Mouse (Mus musculus) forebrain, postnatal 0 days (tissue): ENCODE measurements around the gene Ift27. TPM values are rescaled to one million over a fixed set of nuclear protein-coding genes. Genes with fewer than 3 reads are reported as not detected.

ENCODE experiments used
- ATAC-seq: fragments of 200-750 bp; cut with Nextera tagmentation; 2 replicates; pipeline ENCODE4 v1.8.0; 2017; ENCODE audit warnings: mild to moderate bottlenecking, moderate library complexity
- DNase-seq: peaks from one replicate; pipeline ENCODE4 v3.0.0-alpha.2; 2015
- H3K27ac ChIP-seq: fragments of 300-500 bp; sonication (generic); 2 replicates; pipeline ENCODE4 v1.5.1; 2014; ENCODE audit warnings: low read depth, mild to moderate bottlenecking, antibody characterized with exemption, low read length, moderate library complexity, mixed read lengths
- H3K27me3 ChIP-seq: fragments of 300-500 bp; sonication (generic); 2 replicates; pipeline ENCODE4 v1.6.1; 2014; ENCODE audit warnings: mild to moderate bottlenecking, low read length, mixed read lengths; ENCODE audit not compliant: insufficient read depth
- H3K36me3 ChIP-seq: fragments of 300-500 bp; sonication (generic); 2 replicates; pipeline ENCODE4 v1.6.1; 2014; ENCODE audit warnings: mild to moderate bottlenecking, moderate library complexity; ENCODE audit not compliant: insufficient read depth
- H3K4me1 ChIP-seq: fragments of 300-500 bp; sonication (generic); 2 replicates; pipeline ENCODE4 v1.6.1; 2014; ENCODE audit warnings: antibody characterized with exemption; ENCODE audit not compliant: insufficient read depth
- H3K4me2 ChIP-seq: fragments of 300-500 bp; sonication (generic); 2 replicates; pipeline ENCODE4 v1.6.1; 2014; ENCODE audit warnings: low read depth, mild to moderate bottlenecking, moderate library complexity
- H3K4me3 ChIP-seq: fragments of 300-500 bp; sonication (generic); 2 replicates; pipeline ENCODE4 v1.5.1; 2014; ENCODE audit warnings: low read depth, low read length, mixed read lengths
- H3K9ac ChIP-seq: fragments of 300-500 bp; sonication (generic); 2 replicates; pipeline ENCODE4 v1.6.1; 2014; ENCODE audit warnings: mild to moderate bottlenecking
- H3K9me3 ChIP-seq: fragments of 300-500 bp; sonication (generic); 2 replicates; pipeline ENCODE4 v1.6.1; 2016; ENCODE audit warnings: low read length
- CTCF ChIP-seq: sonication (generic); IDR thresholded peaks from 2 replicates; pipeline ENCODE4 v1.5.1; 2016; ENCODE audit warnings: antibody characterized with exemption, control low read depth, low read depth
- WGBS: fragments of 180-500 bp; shearing (Covaris S2); extraction: QIAGEN DNeasy Blood & Tissue Kit; methylation state at CpG from one replicate; pipeline ENCODE4 v1.1.7; 2014; 5-methylcytosine and 5-hydroxymethylcytosine counted together
- polyA plus RNA-seq: library from polyadenylated mRNA; unstranded; fragments of >200 nt; fragmentation: Nextera tagmentation; extraction: Ambion mirVana; gene quantifications from 2 replicates; pipeline ENCODE4 v1.2.1, GENCODE M21; 2015
- total RNA-seq: library from RNA; depleted of rRNA; stranded (reverse); fragments of >200 nt; gene quantifications from 2 replicates; pipeline ENCODE4 v1.2.3, GENCODE M21; 2014

Ift27 gene
- total and polyA plus RNA-seq, 2 experiments from 2014 or later = 43.1 to 134 TPM

DNA sequence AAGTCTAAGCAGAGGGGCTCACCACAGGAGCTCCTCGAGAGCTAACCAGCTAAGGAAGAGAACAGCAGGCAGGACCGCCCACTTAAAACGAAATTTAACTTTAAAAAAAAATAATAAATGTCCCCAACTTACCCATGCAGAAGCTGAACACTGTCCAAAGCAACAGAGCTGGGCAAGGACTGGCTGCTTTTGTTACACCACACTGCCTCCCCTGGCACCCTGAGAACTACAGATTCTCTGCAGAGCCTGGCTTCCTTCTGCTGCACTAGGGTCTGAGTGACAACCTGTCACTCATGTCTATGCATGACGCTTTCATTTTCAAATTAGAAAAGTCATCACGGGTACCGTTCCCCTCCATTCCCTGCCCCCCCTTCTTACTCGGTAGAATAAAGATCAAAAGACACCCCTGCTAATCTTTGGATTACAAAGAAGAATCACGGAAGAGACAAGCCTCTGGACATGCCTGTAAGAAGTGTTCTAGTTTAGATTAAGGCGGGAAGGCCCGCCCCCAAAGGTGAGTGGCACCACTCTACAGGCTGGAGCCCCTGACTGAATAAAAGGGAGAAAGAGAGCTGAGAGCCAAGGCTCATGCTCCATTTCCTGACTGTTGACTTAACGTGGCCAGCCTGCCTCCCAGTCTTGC is 1.5 kb downstream of the Ift27 start:
- 0 out of 2 replicates have a peak overlapping the region, but pooled peaks have one; percentile 21 for H3K27ac ChIP-seq
- H3K27me3 ChIP-seq = no peaks in the 10 kb centered on the region
- WGBS = 61% methylated on average over 11 of the region's 11 CpGs
- DNase-seq (peak; percentile 62), ATAC-seq (no peak)
- peak; percentile 52 for TF ChIP-seq CTCF
- H3K4me3 ChIP-seq = no peak overlapping the region
- H3K4me1 ChIP-seq = peaks cover 17% of the 10 kb centered on the region
- no peak overlapping the region for H3K9ac ChIP-seq
- peak overlapping the region; percentile 96 for H3K4me2 ChIP-seq
- no peaks in the 10 kb centered on the region; the same call in 1 of the 2 replicates for H3K36me3 ChIP-seq
- H3K9me3 ChIP-seq = no peaks in the 10 kb centered on the region

DNA sequence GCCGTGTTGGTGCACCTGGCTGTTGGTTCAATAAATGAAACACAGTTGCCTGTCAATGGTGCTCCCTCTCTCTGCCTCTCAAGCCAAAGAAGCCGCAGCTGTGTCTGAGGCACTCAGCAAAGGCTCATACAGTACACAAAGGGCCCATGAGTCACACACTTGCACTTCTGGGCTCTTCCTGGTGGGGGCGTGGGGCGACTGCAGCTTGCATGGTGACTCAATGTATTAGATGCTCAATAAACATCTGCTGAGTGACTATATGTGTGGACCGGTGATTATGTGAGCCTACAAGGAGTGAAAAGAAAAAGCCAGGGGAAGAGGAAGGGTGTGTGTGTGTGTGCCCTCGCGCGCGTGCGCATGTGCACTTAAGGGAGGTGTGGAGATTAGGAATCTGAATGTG is 2.3 kb downstream of the Ift27 start:
- no peak overlapping the region for H3K9ac ChIP-seq
- H3K27ac ChIP-seq = no peak overlapping the region
- ATAC-seq (no peak), DNase-seq (no peak)
- TF ChIP-seq CTCF = 0 out of 2 replicates have a peak, but pooled peaks have one; percentile 30
- H3K9me3 ChIP-seq = no peaks in the 10 kb centered on the region
- H3K4me1 ChIP-seq = peaks cover 17% of the 10 kb centered on the region
- no peaks in the 10 kb centered on the region; the same call in 1 of the 2 replicates for H3K36me3 ChIP-seq
- WGBS = 84% methylated on average over 10 of the region's 10 CpGs
- no peaks in the 10 kb centered on the region for H3K27me3 ChIP-seq
- no peak overlapping the region for H3K4me3 ChIP-seq
- H3K4me2 ChIP-seq = 0 out of 2 replicates have a peak overlapping the region, but pooled peaks have one; percentile 96

DNA sequence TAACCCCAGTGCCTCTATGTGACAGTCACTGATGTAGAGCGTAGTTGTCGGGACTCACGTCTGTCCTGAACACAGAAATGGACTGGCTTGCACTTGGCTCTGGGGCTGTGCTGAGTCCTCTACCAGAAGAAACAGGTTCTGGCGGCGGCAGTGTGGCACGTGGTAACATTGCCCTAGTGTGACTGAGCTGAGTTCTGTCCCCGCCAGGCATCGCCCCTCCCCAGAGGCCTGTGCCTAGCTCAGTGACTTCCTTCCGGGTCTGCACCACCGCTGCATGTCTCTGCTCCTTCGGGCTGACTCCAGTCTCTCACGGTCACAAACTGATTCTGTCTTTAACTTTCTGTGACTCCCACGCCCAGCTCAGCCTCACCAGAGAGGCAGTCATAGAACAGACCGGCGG is 3.2 kb downstream of the Ift27 start:
- Histone ChIP-seq H3K4me3 (no peak overlapping the region), H3K27me3 (no peaks in the 10 kb centered on the region), H3K4me2 (no peak overlapping the region), H3K36me3 (peaks cover 5% of the 10 kb centered on the region; the same call in 1 of the 2 replicates), H3K9ac (no peak overlapping the region), H3K9me3 (no peaks in the 10 kb centered on the region), H3K27ac (no peak overlapping the region), H3K4me1 (peaks cover 17% of the 10 kb centered on the region)
- DNase-seq (no peak), ATAC-seq (no peak)
- 95% methylated on average over 15 of the region's 15 CpGs for WGBS
- no peak for TF ChIP-seq CTCF

DNA sequence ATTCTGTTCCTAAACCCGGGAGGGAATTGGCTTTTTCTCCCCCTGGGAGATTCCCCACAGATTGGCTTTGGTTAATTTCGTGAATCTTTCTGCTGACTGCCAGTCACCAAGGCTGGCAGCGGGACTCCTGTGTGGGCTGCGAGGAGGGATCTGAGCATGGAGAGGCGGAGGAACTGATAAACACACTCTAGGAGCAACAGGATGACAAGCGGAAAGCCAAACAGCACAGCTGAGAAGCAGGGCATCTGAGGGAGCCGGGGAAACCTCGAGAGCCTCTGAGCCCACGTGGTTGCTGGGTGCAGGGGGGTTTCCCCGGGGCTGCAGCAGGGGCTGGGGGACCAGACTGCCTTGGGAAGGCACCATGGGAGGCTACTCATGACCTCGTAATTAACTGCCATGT is 4.3 kb downstream of the Ift27 start:
- Histone ChIP-seq H3K4me2 (no peak overlapping the region), H3K27ac (no peak overlapping the region), H3K27me3 (no peaks in the 10 kb centered on the region), H3K4me1 (peaks cover 11% of the 10 kb centered on the region), H3K9ac (no peak overlapping the region), H3K4me3 (no peak overlapping the region), H3K36me3 (peaks cover 13% of the 10 kb centered on the region; the same call in 1 of the 2 replicates), H3K9me3 (no peaks in the 10 kb centered on the region)
- TF ChIP-seq CTCF = no peak
- WGBS = 74% methylated on average over 11 of the region's 11 CpGs
- peak; percentile 43 for DNase-seq
- no peak for ATAC-seq

DNA sequence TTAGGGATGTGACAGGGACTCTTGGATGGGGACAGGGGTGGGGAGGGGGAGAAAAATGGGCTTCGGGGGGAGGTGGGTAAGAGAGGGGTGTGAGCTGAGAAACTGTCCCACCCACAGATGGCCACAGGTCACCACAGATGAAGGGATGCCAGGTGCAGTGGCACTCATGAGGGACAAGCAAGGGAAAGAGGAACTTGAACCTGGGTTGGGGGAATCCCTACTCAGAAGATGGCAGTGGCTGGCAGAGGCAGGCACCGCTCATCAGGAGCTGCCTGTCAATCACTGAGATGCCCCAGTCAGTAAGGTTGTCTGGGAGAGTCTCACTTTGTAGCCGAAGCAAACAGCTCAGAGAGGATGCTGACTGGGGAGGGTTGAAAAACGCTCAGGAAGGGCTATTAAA is 8.6 kb downstream of the Ift27 start:
- Histone ChIP-seq H3K4me2 (no peak overlapping the region), H3K4me3 (no peak overlapping the region), H3K9me3 (no peaks in the 10 kb centered on the region), H3K4me1 (no peaks in the 10 kb centered on the region), H3K27me3 (no peaks in the 10 kb centered on the region), H3K9ac (no peak overlapping the region), H3K27ac (no peak overlapping the region), H3K36me3 (peaks cover 20% of the 10 kb centered on the region)
- 85% methylated on average over 4 of the region's 4 CpGs for whole genome bisulfite sequencing
- no peak for TF ChIP-seq CTCF
- ATAC-seq = no peak
- no peak for DNase-seq

DNA sequence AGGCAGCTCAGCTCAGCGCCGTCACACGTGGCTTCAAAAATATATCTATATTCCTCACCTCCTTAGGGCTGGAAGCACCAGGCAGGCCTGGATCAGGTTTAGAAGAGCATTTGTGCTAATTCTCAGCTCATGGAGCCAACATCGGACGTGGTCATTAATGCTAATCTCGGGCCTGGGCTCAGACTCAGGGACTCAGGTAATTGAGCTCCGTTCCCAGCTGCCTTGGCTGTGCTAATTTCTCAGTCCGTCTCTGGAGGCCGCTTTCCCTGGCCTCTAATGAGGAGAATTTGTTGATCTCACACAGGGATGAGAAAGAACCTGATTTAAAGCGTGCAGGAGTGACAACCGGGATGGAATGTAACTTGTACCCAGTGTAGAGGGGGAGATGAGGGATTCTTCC is 9.4 kb downstream of the Ift27 start:
- ATAC-seq (no peak), DNase-seq (no peak)
- Histone ChIP-seq H3K9me3 (no peaks in the 10 kb centered on the region), H3K36me3 (peaks cover 20% of the 10 kb centered on the region), H3K27me3 (no peaks in the 10 kb centered on the region), H3K4me3 (no peak overlapping the region), H3K9ac (no peak overlapping the region), H3K4me1 (no peaks in the 10 kb centered on the region), H3K4me2 (no peak overlapping the region), H3K27ac (no peak overlapping the region)
- 78% methylated on average over 11 of the region's 11 CpGs for WGBS
- no peak for TF ChIP-seq CTCF

DNA sequence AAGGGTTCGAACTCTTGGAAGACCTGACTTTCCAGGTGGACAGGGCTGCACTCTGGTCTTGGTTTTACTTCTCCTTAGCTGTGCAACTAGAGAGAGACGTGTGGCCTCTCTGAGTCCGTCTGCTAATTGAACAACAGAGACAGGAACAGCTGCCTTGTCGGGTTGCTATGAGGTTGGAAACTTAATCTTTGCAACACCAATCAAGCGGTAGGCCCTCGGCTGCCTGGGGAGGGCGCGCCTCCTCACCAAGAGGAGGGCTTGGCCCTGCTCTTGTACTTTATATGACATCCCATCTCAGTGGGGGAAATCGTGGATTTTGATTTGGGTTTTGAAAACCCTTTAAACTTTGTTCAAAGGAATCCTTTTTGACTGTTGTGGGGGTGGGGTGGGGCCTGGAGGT is 12.0 kb downstream of the Ift27 start:
- Histone ChIP-seq H3K9ac (no peak overlapping the region), H3K36me3 (peaks cover 20% of the 10 kb centered on the region), H3K4me1 (no peaks in the 10 kb centered on the region), H3K4me2 (no peak overlapping the region), H3K27ac (no peak overlapping the region), H3K4me3 (no peak overlapping the region), H3K27me3 (no peaks in the 10 kb centered on the region), H3K9me3 (no peaks in the 10 kb centered on the region)
- ATAC-seq (no peak), DNase-seq (no peak)
- WGBS = 85% methylated on average over 9 of the region's 9 CpGs
- TF ChIP-seq CTCF = no peak
